Mouse (Mus musculus) G1E (cell line): ENCODE data around the gene Nt5c1b.

ENCODE experiments used
- CTCF ChIP-seq: IDR thresholded peaks from 2 replicates; pipeline ENCODE4 v1.5.1; 2012; ENCODE audit warnings: low read depth, low read length, inconsistent platforms, mixed read lengths
- GATA1 ChIP-seq: IDR thresholded peaks from 2 replicates; pipeline ENCODE4 v1.6.1; 2012; ENCODE audit warnings: borderline replicate concordance, low read length, inconsistent platforms, mixed read lengths
- GATA2 ChIP-seq: IDR thresholded peaks from 2 replicates; pipeline ENCODE4 v1.6.1; 2012; ENCODE audit warnings: low read depth, low read length, inconsistent platforms, borderline replicate concordance
- POLR2AphosphoS5 ChIP-seq: IDR thresholded peaks from 2 replicates; pipeline ENCODE4 v1.6.1; 2012; ENCODE audit warnings: low read depth, low read length, inconsistent platforms; ENCODE audit not compliant: insufficient replicate concordance
- TAL1 ChIP-seq: conservative IDR thresholded peaks from 2 replicates; pipeline ENCODE4 v1.6.1; 2012; ENCODE audit warnings: low read depth, low read length, inconsistent platforms, mixed read lengths

DNA sequence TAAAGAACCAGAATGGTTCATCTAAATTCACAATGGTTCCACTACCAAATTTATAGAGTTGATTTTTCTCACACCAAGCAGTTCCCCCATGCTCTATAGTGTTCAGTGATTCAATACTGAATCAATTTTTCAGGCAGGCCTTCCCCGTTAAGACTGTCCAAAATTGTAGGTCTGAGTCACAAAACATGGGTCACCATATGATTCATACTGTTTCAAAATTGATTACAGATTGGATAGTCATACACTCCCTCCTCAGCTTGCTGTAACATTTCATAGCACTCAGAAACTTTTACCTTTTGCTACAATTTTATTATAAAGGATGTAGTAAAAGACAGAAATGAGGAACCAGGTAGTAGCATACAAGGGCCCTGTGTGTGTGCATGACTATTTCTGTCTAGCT, 41.7 kb downstream of the Nt5c1b start:
- TF ChIP-seq CTCF: no peak
- TF ChIP-seq GATA1: no peak
- TF ChIP-seq POLR2AphosphoS5: no peak
- TF ChIP-seq GATA2: no peak
- TF ChIP-seq TAL1: no peak
